ENCODE assay signal across 12 mouse cellular contexts in the genomic region with DNA sequence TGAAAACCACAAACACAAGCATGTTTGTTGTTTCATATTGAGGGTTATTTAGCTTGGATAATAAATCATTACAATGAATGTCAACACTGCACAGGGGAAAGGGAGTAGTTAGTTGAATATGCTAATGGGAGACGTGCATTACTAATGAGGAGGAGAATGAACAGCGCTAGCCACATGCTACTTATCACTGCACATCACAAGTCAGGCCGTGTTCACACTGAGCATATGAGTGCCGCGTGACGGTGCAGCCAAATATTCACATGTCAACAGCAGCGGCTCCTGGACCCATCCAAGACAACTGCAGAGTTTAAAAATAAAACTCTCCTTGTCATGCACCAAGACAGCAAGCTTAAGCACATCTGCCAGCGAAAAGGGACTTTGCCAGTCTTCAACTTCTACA.
A peak's percentile ranks its signal among the peaks of the same experiment; 100 is the strongest.
DNase-seq lines count a peak whose midpoint lies in the region; ATAC-seq and TF ChIP-seq lines count a peak whose summit lies in the region.
"Had no signal": no experiment of that assay in that cellular context is flagged by ENCODE, and none has a peak within 500 bp of the region (broad histone marks: within the 10 kb centered on the region; RNA-seq: fewer than 3 reads in every experiment).

No protein-coding gene starts in this region.

- peak; percentile 74; the same call in 1 of the 2 replicates for ATAC-seq in lung, embryonic 14.5 days (ENCODE audit: insufficient read depth)
- peak; percentile 58 for ATAC-seq in forebrain, postnatal 0 days
- peak; percentile 81 for ATAC-seq in hindbrain, embryonic 12.5 days (ENCODE audit: low FRiP score)

- WGBS in lung, embryonic 14.5 days: 43% methylated on average over 8 of the region's 8 CpGs
- WGBS in lung, adult 2 months: 66% methylated on average over 8 of the region's 8 CpGs
- 26% methylated on average over 8 of the region's 8 CpGs for whole genome bisulfite sequencing in forebrain, postnatal 0 days
- WGBS in hindbrain, embryonic 12.5 days: 60% methylated on average over 8 of the region's 8 CpGs

- H3K4me1 ChIP-seq in lung, embryonic 14.5 days (ENCODE audit: insufficient read depth): no peaks in the 10 kb centered on the region
- no peaks in the 10 kb centered on the region for H3K4me1 ChIP-seq in lung, adult 2 months (ENCODE audit: control insufficient read depth, insufficient read depth, low read length)
- peaks cover 18% of the 10 kb centered on the region; the same call in 1 of the 2 replicates for H3K4me1 ChIP-seq in forebrain, postnatal 0 days (ENCODE audit: insufficient read depth)
- peaks cover 40% of the 10 kb centered on the region for H3K4me1 ChIP-seq in hindbrain, embryonic 12.5 days
- H3K4me1 ChIP-seq: stomach, embryonic 15.5 days had no signal

- no peak for TF ChIP-seq POLR2A in lung, adult 2 months (IDR thresholded peaks at IDR 0.05; ENCODE audit: borderline replicate concordance, extremely low read depth, low read depth, low read length)

- H3K27ac ChIP-seq in lung, embryonic 14.5 days (ENCODE audit: low read depth): no peak overlapping the region
- no peak overlapping the region for H3K27ac ChIP-seq in forebrain, postnatal 0 days (ENCODE audit: low read depth, low read length)
- H3K27ac ChIP-seq in hindbrain, embryonic 12.5 days: no peak overlapping the region
- H3K27ac ChIP-seq: gastrocnemius, adult 2 months; stomach, embryonic 15.5 days had no signal

- H3K9ac ChIP-seq in lung, embryonic 14.5 days: no peak overlapping the region
- no peak overlapping the region for H3K9ac ChIP-seq in forebrain, postnatal 0 days
- no peak overlapping the region for H3K9ac ChIP-seq in hindbrain, embryonic 12.5 days
- H3K9ac ChIP-seq: stomach, embryonic 15.5 days had no signal

- H3K27me3 ChIP-seq in lung, embryonic 14.5 days (ENCODE audit: insufficient read depth, low read length): peaks cover 12% of the 10 kb centered on the region; the same call in 1 of the 2 replicates
- no peaks in the 10 kb centered on the region for H3K27me3 ChIP-seq in forebrain, postnatal 0 days (ENCODE audit: insufficient read depth, low read length)
- no peaks in the 10 kb centered on the region for H3K27me3 ChIP-seq in hindbrain, embryonic 12.5 days
- H3K27me3 ChIP-seq: stomach, embryonic 15.5 days had no signal

- no peak for TF ChIP-seq CTCF in lung, embryonic 14.5 days (IDR thresholded peaks at IDR 0.05; ENCODE audit: low read depth)
- TF ChIP-seq CTCF in lung, adult 2 months (IDR thresholded peaks at IDR 0.05; ENCODE audit: insufficient read depth, low read length): no peak
- TF ChIP-seq CTCF in forebrain, postnatal 0 days (IDR thresholded peaks at IDR 0.05; ENCODE audit: low read depth): no peak

- no peak overlapping the region for H3K4me3 ChIP-seq in lung, embryonic 14.5 days (ENCODE audit: low read depth, low read length)
- no peak overlapping the region for H3K4me3 ChIP-seq in lung, adult 2 months (replicated peaks; ENCODE audit: extremely low read depth, low read depth, low read length)
- H3K4me3 ChIP-seq in forebrain, postnatal 0 days (ENCODE audit: low read depth, low read length): no peak overlapping the region
- H3K4me3 ChIP-seq in hindbrain, embryonic 12.5 days: no peak overlapping the region
- H3K4me3 ChIP-seq: gastrocnemius, adult 2 months; stomach, embryonic 15.5 days had no signal

- DNase-seq in lung, embryonic 14.5 days: peak; percentile 64
- DNase-seq in lung, adult 2 months: no peak
- DNase-seq in brain, adult 2 months (ENCODE audit: low read depth, low spot score): peak; percentile 35
- DNase-seq in forebrain, postnatal 0 days: no peak
- DNase-seq in cerebellum, postnatal 10 days: no peak
- no peak for DNase-seq in urinary bladder, postnatal 4 days (ENCODE audit: low spot score in 2 of 2)
- DNase-seq in layer of hippocampus, postnatal 25 days (ENCODE audit: extremely low spot score in 1 of 2, low spot score in 1 of 2): no peak
- DNase-seq: cerebellum, adult 11-12 months; gastrocnemius, adult 2 months; thymus, postnatal 4 days had no signal

- H3K4me2 ChIP-seq in lung, embryonic 14.5 days: no peak overlapping the region
- H3K4me2 ChIP-seq in forebrain, postnatal 0 days (ENCODE audit: low read depth): no peak overlapping the region
- H3K4me2 ChIP-seq in hindbrain, embryonic 12.5 days (replicated peaks): no peak overlapping the region
- H3K4me2 ChIP-seq: stomach, embryonic 15.5 days had no signal

- no peaks in the 10 kb centered on the region for H3K36me3 ChIP-seq in lung, embryonic 14.5 days (ENCODE audit: insufficient read depth)
- H3K36me3 ChIP-seq in forebrain, postnatal 0 days (ENCODE audit: insufficient read depth): no peaks in the 10 kb centered on the region
- no peaks in the 10 kb centered on the region for H3K36me3 ChIP-seq in hindbrain, embryonic 12.5 days
- H3K36me3 ChIP-seq: stomach, embryonic 15.5 days had no signal

- H3K9me3 ChIP-seq in lung, embryonic 14.5 days (ENCODE audit: low read depth, low read length): no peaks in the 10 kb centered on the region
- H3K9me3 ChIP-seq in forebrain, postnatal 0 days (ENCODE audit: low read length): no peaks in the 10 kb centered on the region
- H3K9me3 ChIP-seq in hindbrain, embryonic 12.5 days (replicated peaks): no peaks in the 10 kb centered on the region
- H3K9me3 ChIP-seq: stomach, embryonic 15.5 days had no signal

Comparison
In these comparisons a context has a peak if more than half of its experiments do, and no peak if none do; other contexts are left out.
1. DNase-seq: peak in lung, embryonic 14.5 days (single experiment) and brain, adult 2 months (single experiment); none in lung, adult 2 months (single experiment), forebrain, postnatal 0 days (single experiment), cerebellum, postnatal 10 days (0 of 2), urinary bladder, postnatal 4 days (0 of 2) and layer of hippocampus, postnatal 25 days (0 of 2).
2. Peak in every context shown above with its lines, with median percentiles within 50 percentile points of each other: ATAC-seq.